Comparison of ENCODE assay signal across 8 mouse cellular contexts in genomic region chr3:153973949-153974760, GRCm38 (mm10). TPM values are rescaled to one million over a fixed set of nuclear protein-coding genes. Genes with fewer than 3 reads are reported as not detected.
DNase-seq lines count a peak whose midpoint lies in the region; ATAC-seq lines count a peak whose summit lies in the region.

No protein-coding gene starts in this region.

- WGBS in kidney, embryonic 16.5 days: 7% methylated on average over 19 of the region's 21 CpGs
- WGBS in hindbrain, embryonic 10.5 days: 4% methylated on average over 21 of the region's 21 CpGs
- 2% methylated on average over 21 of the region's 21 CpGs for WGBS in midbrain, embryonic 11.5 days

- no peak overlapping the region for H3K27ac ChIP-seq in kidney, embryonic 16.5 days (ENCODE audit: low read length)
- peak overlapping the region; percentile 88 for H3K27ac ChIP-seq in hindbrain, embryonic 10.5 days
- H3K27ac ChIP-seq in midbrain, embryonic 11.5 days (ENCODE audit: low read depth, low read length): no peak overlapping the region

- H3K9ac ChIP-seq in kidney, embryonic 16.5 days (replicated peaks; ENCODE audit: low read length): peak overlapping the region; percentile 59
- H3K9ac ChIP-seq in midbrain, embryonic 11.5 days (ENCODE audit: low read length): peak overlapping the region; percentile 77

- peak overlapping the region; percentile 96 for H3K4me2 ChIP-seq in kidney, embryonic 16.5 days (replicated peaks; ENCODE audit: low read depth, low read length)
- H3K4me2 ChIP-seq in midbrain, embryonic 11.5 days: peak overlapping the region; percentile 97

- no peaks in the 10 kb centered on the region for H3K9me3 ChIP-seq in kidney, embryonic 16.5 days (ENCODE audit: low read length)
- 0 out of 2 replicates have a peak, but pooled peaks cover 2% of the 10 kb centered on the region for H3K9me3 ChIP-seq in hindbrain, embryonic 10.5 days
- H3K9me3 ChIP-seq in midbrain, embryonic 11.5 days (ENCODE audit: control insufficient read depth, low read length): no peaks in the 10 kb centered on the region

- H3K4me3 ChIP-seq in kidney, embryonic 16.5 days (ENCODE audit: low read length): peak overlapping the region; percentile 55
- peak overlapping the region; percentile 79 for H3K4me3 ChIP-seq in hindbrain, embryonic 10.5 days
- H3K4me3 ChIP-seq in midbrain, embryonic 11.5 days (ENCODE audit: low read depth, low read length): peak overlapping the region; percentile 57

- peaks cover 8% of the 10 kb centered on the region; the same call in 1 of the 2 replicates for H3K4me1 ChIP-seq in kidney, embryonic 16.5 days (ENCODE audit: insufficient read depth, low read length)
- peaks cover 45% of the 10 kb centered on the region for H3K4me1 ChIP-seq in hindbrain, embryonic 10.5 days (replicated peaks)
- peaks cover 13% of the 10 kb centered on the region for H3K4me1 ChIP-seq in midbrain, embryonic 11.5 days (ENCODE audit: control insufficient read depth, insufficient read depth, low read length)

- H3K36me3 ChIP-seq in kidney, embryonic 16.5 days (ENCODE audit: insufficient read depth, low read length): no peaks in the 10 kb centered on the region
- no peaks in the 10 kb centered on the region for H3K36me3 ChIP-seq in hindbrain, embryonic 10.5 days
- H3K36me3 ChIP-seq in midbrain, embryonic 11.5 days (ENCODE audit: control insufficient read depth, insufficient read depth, low read length): no peaks in the 10 kb centered on the region

- peak; percentile 43 for ATAC-seq in kidney, embryonic 16.5 days (ENCODE audit: low FRiP score, low TSS enrichment)
- peak; percentile 43; the same call in 1 of the 2 replicates for ATAC-seq in midbrain, embryonic 11.5 days (ENCODE audit: low FRiP score)

- H3K27me3 ChIP-seq in kidney, embryonic 16.5 days (ENCODE audit: insufficient read depth, low read length): peaks cover 44% of the 10 kb centered on the region
- H3K27me3 ChIP-seq in hindbrain, embryonic 10.5 days (ENCODE audit: insufficient read depth, poor library complexity, severe bottlenecking): peaks cover 59% of the 10 kb centered on the region
- peaks cover 20% of the 10 kb centered on the region for H3K27me3 ChIP-seq in midbrain, embryonic 11.5 days (ENCODE audit: control insufficient read depth, insufficient read depth, low read length)

- DNase-seq in kidney, postnatal 4 days: no peak
- DNase-seq in cerebellum, adult 18-20 months: peak; percentile 57
- DNase-seq in hindbrain, embryonic 10.5 days (ENCODE audit: low spot score): peak; percentile 36
- peak; percentile 91 for DNase-seq in midbrain, embryonic 11.5 days (ENCODE audit: low spot score, missing footprints)
- DNase-seq in ovary, postnatal 14 days (ENCODE audit: low spot score): no peak
- DNase-seq in urinary bladder, postnatal 36 days (ENCODE audit: low spot score in 2 of 2): no peak
- DNase-seq in kidney, postnatal 14 days: no peak

RNA-seq across cellular contexts. Expression of gene Slc44a5, which starts 0.9 kb away (rescaled TPM):
- polyA plus RNA-seq in kidney, embryonic 16.5 days (2015; fragmentation: Nextera tagmentation; extraction: Ambion mirVana): 0.53 and 0.65 TPM in 2 replicates
- 4.5 and 7.6 TPM in 2 replicates for polyA plus RNA-seq in hindbrain, embryonic 10.5 days (2016; fragmentation: Nextera tagmentation; extraction: Ambion mirVana)
- polyA plus RNA-seq in midbrain, embryonic 11.5 days (2014; fragmentation: Nextera tagmentation; extraction: Ambion mirVana): 4.6 and 5.4 TPM in 2 replicates

RNA-seq across cellular contexts. Expression of gene Acadm, which starts 29.7 kb away (rescaled TPM):
- 150 and 164 TPM in 2 replicates for polyA plus RNA-seq in kidney, embryonic 16.5 days (2015; fragmentation: Nextera tagmentation; extraction: Ambion mirVana)
- 43.1 and 51.4 TPM in 2 replicates for polyA plus RNA-seq in hindbrain, embryonic 10.5 days (2016; fragmentation: Nextera tagmentation; extraction: Ambion mirVana)
- 53.5 and 55.8 TPM in 2 replicates for polyA plus RNA-seq in midbrain, embryonic 11.5 days (2014; fragmentation: Nextera tagmentation; extraction: Ambion mirVana)

Comparison
In these comparisons a context has a peak if more than half of its experiments do, and no peak if none do; other contexts are left out.
1. DNase-seq: peak in cerebellum, adult 18-20 months (2 of 2), hindbrain, embryonic 10.5 days (single experiment) and midbrain, embryonic 11.5 days (single experiment); none in kidney, postnatal 4 days (0 of 2), ovary, postnatal 14 days (single experiment), urinary bladder, postnatal 36 days (0 of 2) and kidney, postnatal 14 days (single experiment).
2. Peak in every context shown above with its lines, with median percentiles within 50 percentile points of each other: H3K4me3 ChIP-seq.